Mouse (Mus musculus) CH12.LX (cell line): ENCODE results near the gene Snx13. TPM values are rescaled to one million over a fixed set of nuclear protein-coding genes. Genes with fewer than 3 reads are reported as not detected.
A peak's percentile ranks its signal among the peaks of the same experiment; 100 is the strongest.

Source experiments
- DNase-seq: peaks from one replicate; pipeline ENCODE4 v3.0.0-alpha.2; 2013; ENCODE audit errors: extremely low read depth
- H3K27ac ChIP-seq: 2 replicates; pipeline ENCODE4 v1.5.1; 2012; ENCODE audit warnings: low read depth, mild to moderate bottlenecking, control low read depth, moderate library complexity; ENCODE audit not compliant: insufficient read depth
- H3K27me3 ChIP-seq: replicated peaks from 2 replicates; pipeline ENCODE3; 2012; ENCODE audit warnings: inconsistent platforms
- H3K36me3 ChIP-seq, 2 experiments: replicated peaks in 1 of 2; 2 replicates each; pipeline versions ENCODE3 to v1.6.1; 2012; ENCODE audit warnings: inconsistent platforms in 1 of 2, low read length in 1 of 2, mild to moderate bottlenecking in 1 of 2, mixed read lengths in 1 of 2, moderate library complexity in 1 of 2; ENCODE audit not compliant: control insufficient read depth in 1 of 2, insufficient read depth in 1 of 2
- H3K4me1 ChIP-seq, 2 experiments: 2 replicates each; pipeline ENCODE4 v1.6.1; 2012; ENCODE audit warnings: inconsistent platforms in 1 of 2, moderate library complexity in 1 of 2; ENCODE audit not compliant: insufficient read depth in 2 of 2, control insufficient read depth in 1 of 2
- H3K4me2 ChIP-seq: 2 replicates; pipeline ENCODE4 v1.6.1; 2012; ENCODE audit warnings: low read depth, mild to moderate bottlenecking, control low read depth; ENCODE audit not compliant: poor library complexity, insufficient read depth, severe bottlenecking
- H3K4me3 ChIP-seq, 3 experiments: fragments of 150-350 bp in 1 of 3; sonication (generic) in 1 of 3; replicated peaks in 1 of 3; 2 replicates each; pipeline versions ENCODE3 to v1.5.1; 2011 to 2012; ENCODE audit warnings: low read depth in 2 of 3, low read length in 2 of 3, mild to moderate bottlenecking in 2 of 3, moderate library complexity in 2 of 3, control low read depth in 1 of 3, improper control_type of control experiment in 1 of 3, inconsistent platforms in 1 of 3, mixed read lengths in 1 of 3; ENCODE audit not compliant: poor library complexity in 1 of 3
- H3K79me2 ChIP-seq: replicated peaks from 2 replicates; pipeline ENCODE4 v1.6.1; 2012; ENCODE audit warnings: mild to moderate bottlenecking, moderate library complexity; ENCODE audit not compliant: control insufficient read depth, poor library complexity, insufficient read depth, severe bottlenecking; ENCODE audit errors: extremely low read depth
- H3K9ac ChIP-seq: 2 replicates; pipeline ENCODE4 v1.6.1; 2012; ENCODE audit warnings: low read depth, mild to moderate bottlenecking, control low read depth, moderate library complexity; ENCODE audit not compliant: insufficient read depth
- H3K9me3 ChIP-seq: replicated peaks from 2 replicates; pipeline ENCODE3; 2012; ENCODE audit warnings: low read length, inconsistent platforms, mixed read lengths
- BHLHE40 ChIP-seq: IDR thresholded peaks from 2 replicates; pipeline ENCODE4 v1.6.1; 2011; ENCODE audit warnings: mild to moderate bottlenecking, low read depth, low read length, improper control_type of control experiment
- CHD2 ChIP-seq: IDR thresholded peaks from 2 replicates; pipeline ENCODE4 v1.6.1; 2011; ENCODE audit warnings: low read length, improper control_type of control experiment
- CTCF ChIP-seq, 2 experiments: IDR thresholded peaks in 1 of 2; conservative IDR thresholded peaks in 1 of 2; 2 replicates each; pipeline ENCODE4 v1.5.1; 2011 to 2012; ENCODE audit warnings: low read depth in 2 of 2, low read length in 2 of 2, improper control_type of control experiment in 1 of 2, inconsistent platforms in 1 of 2, mild to moderate bottlenecking in 1 of 2, moderate library complexity in 1 of 2
- ETS1 ChIP-seq: conservative IDR thresholded peaks from 2 replicates; pipeline ENCODE4 v1.6.1; 2012; ENCODE audit warnings: low read depth, mild to moderate bottlenecking, inconsistent platforms, low read length, improper control_type of control experiment, moderate library complexity
- MAFK ChIP-seq: IDR thresholded peaks from 2 replicates; pipeline ENCODE4 v1.6.1; 2011; ENCODE audit warnings: low read length, improper control_type of control experiment; ENCODE audit not compliant: insufficient replicate concordance
- POLR2A ChIP-seq: IDR thresholded peaks from 2 replicates; pipeline ENCODE4 v1.6.1; 2011; ENCODE audit warnings: low read depth, mild to moderate bottlenecking, improper control_type of control experiment, low read length
- RAD21 ChIP-seq: IDR thresholded peaks from 2 replicates; pipeline ENCODE4 v1.6.1; 2011; ENCODE audit warnings: low read depth, mild to moderate bottlenecking, low read length, improper control_type of control experiment, moderate library complexity
- RCOR1 ChIP-seq: conservative IDR thresholded peaks from 2 replicates; pipeline ENCODE4 v1.6.1; 2012; ENCODE audit warnings: low read depth, mild to moderate bottlenecking, inconsistent platforms, low read length, improper control_type of control experiment
- SIN3A ChIP-seq: IDR thresholded peaks from 2 replicates; pipeline ENCODE4 v1.6.1; 2012; ENCODE audit warnings: low read length, improper control_type of control experiment, inconsistent platforms
- SMC3 ChIP-seq: IDR thresholded peaks from 2 replicates; pipeline ENCODE4 v1.6.1; 2011; ENCODE audit warnings: low read depth, low read length, improper control_type of control experiment
- TBP ChIP-seq: conservative IDR thresholded peaks from 2 replicates; pipeline ENCODE4 v1.6.1; 2011; ENCODE audit warnings: low read depth, low read length, improper control_type of control experiment
- TCF12 ChIP-seq: IDR thresholded peaks from 2 replicates; pipeline ENCODE4 v1.6.1; 2014; ENCODE audit warnings: low read depth, mild to moderate bottlenecking, inconsistent platforms, low read length, improper control_type of control experiment
- USF1 ChIP-seq: IDR thresholded peaks from 2 replicates; pipeline ENCODE4 v1.6.1; 2014; ENCODE audit warnings: low read depth, mild to moderate bottlenecking, inconsistent platforms, low read length, improper control_type of control experiment
- USF2 ChIP-seq: conservative IDR thresholded peaks from 2 replicates; pipeline ENCODE4 v1.6.1; 2011; ENCODE audit warnings: low read depth, low read length, improper control_type of control experiment
- ZC3H11A ChIP-seq: IDR thresholded peaks from 2 replicates; pipeline ENCODE4 v1.6.1; 2012; ENCODE audit warnings: low read depth, mild to moderate bottlenecking, inconsistent platforms, low read length, improper control_type of control experiment
- dilution Hi-C: fragments of 300-500 bp; cut with MboI; formaldehyde crosslinking; loops from 2 replicates; pipeline ENCODE4 v1.14.3; 2020; ENCODE audit warnings: low sequenced_read_pairs; ENCODE audit not compliant: extremely low pct_unique_long_range_greater_than_20kb, extremely low pct_ligation_motif_present
- in situ Hi-C: fragments of 300-500 bp; cut with MboI; formaldehyde crosslinking; loops from 3 replicates; pipeline ENCODE4 v1.14.3; 2019; ENCODE audit warnings: low sequenced_read_pairs, low pct_ligation_motif_present, low pct_unique_long_range_greater_than_20kb, mixed read lengths
- polyA plus RNA-seq: library from polyadenylated mRNA; unstranded; fragments of >175 nt; gene quantifications from 2 replicates; pipeline ENCODE4 v1.2.1, GENCODE M21; 2012; ENCODE audit warnings: low read depth; ENCODE audit not compliant: insufficient read length
- total RNA-seq, 2 experiments: library from RNA; depleted of rRNA; stranded (reverse); fragments of 300-350 nt in 1 of 2; fragments of >200 nt in 1 of 2; gene quantifications; 2 replicates each; pipeline ENCODE4 v1.2.3; 2012 to 2014

The Snx13 gene
- total and polyA plus RNA-seq, 3 experiments: 7.0 to 12.2 (median 11.4) TPM

DNA sequence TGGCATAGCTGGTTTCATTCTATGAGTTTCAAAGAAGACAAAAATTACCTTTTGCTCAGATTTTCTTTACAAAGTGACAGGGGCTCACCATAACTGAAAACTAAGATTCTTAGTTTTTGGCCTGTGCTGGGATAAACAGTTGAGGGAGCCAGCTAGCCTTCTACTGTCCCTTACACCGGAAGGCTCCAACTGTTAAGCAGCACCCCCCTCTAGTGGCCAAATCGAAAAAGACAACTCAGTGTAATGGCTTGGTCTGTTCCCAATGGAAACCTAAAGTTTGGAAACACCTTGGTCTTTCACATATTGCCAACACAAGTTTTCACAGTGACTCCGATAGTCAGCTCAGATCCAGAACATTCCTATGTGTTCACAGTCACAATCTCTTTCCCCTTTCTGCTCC is 135.7 kb downstream of the Snx13 start (continued):
- TF ChIP-seq USF1: no peak

DNA sequence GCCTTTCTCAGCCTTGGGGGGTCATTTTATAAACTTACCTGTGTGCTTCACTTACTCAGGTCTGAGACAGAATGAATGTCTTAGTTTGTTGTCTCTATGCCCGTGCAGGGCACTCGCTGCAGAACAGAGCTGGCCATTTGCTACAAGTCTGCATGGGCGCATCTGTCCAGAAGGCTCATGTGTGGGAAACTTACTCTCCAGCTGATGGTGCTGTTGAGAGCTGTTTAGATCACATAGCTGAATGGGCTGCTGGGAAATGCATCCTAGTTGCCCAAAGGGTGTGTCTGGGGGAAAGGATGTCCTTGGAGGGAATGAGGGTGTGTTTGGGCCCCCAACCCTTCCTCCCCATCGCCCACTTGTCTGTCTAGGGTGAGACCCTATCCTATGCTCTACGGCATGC is 137.3 kb downstream of the Snx13 start:
- Histone ChIP-seq H3K9me3 (no peaks in the 10 kb centered on the region), H3K79me2 (no peaks in the 10 kb centered on the region), H3K27me3 (no peaks in the 10 kb centered on the region), H3K4me3 (no peak overlapping the region)
- dilution Hi-C loops: no loop called here
- TF ChIP-seq RCOR1 (no peak), SMC3 (peak; percentile 18; the same call in 1 of the 2 replicates), CHD2 (no peak), CTCF (conservative IDR thresholded peaks at IDR 0.05 in 1 of 2, IDR thresholded peaks at IDR 0.05 in 1 of 2; ENCODE audit: low read depth in 2 of 2, low read length in 2 of 2) (peak in 1 of 2 experiments; percentile 39; a peak in 2 of 4 replicates)
- TF ChIP-seq, all 38 proteins: peak for 2
- DNase-seq: no peak
- Histone ChIP-seq H3K36me3 (no peaks in the 10 kb centered on the region), H3K27ac (no peak overlapping the region), H3K4me1 (no peaks in the 10 kb centered on the region), H3K9ac (no peak overlapping the region), H3K4me2 (no peak overlapping the region)
- in situ Hi-C loops: loop anchor here (10.0 to 25.0 kb wide), 3 partner anchors 247 to 747 kb away; no protein-coding TSS in a partner anchor

DNA sequence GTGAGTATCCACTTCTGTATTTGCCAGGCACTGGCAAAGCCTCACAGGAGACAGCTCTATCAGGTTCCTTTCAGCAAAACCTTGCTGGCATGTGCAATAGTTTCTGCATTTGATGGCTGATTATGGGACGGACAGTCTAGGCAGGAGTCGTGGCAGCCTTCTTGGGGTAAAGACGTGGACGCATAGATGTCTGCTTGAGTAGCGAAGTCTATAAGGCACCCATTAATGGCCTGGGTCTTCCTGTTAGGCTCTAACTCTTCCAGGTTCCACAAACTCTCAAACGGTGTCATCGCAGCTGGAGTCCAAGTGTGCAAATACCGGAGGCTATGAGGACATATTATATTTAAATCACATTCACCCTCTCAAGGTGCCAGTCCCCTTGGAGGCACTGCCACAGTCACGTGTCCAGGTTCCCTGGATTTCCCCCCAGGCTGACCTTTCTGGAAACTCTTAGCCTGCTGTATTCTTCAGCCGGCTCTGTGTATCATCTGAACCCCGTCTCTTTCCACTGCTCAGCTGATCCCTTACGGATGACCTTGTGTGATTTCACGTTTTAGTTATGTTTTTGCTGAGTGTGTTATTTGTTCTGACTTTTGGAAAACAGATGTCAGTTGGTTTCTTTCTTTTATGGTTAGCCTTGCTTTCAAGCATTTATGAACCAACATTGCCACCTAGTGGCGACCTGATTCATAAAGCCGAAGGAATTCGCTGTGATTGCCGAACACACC is 144.9 kb downstream of the Snx13 start:
- Histone ChIP-seq H3K36me3 (no peaks in the 10 kb centered on the region), H3K4me2 (peak overlapping the region; percentile 98), H3K27me3 (no peaks in the 10 kb centered on the region), H3K4me3 (no peak overlapping the region), H3K9ac (no peak overlapping the region), H3K4me1 (peaks cover 0 to 10% of the 10 kb centered on the region in 2 experiments; a peak in 2 of 4 replicates), H3K27ac (no peak overlapping the region), H3K79me2 (no peaks in the 10 kb centered on the region), H3K9me3 (no peaks in the 10 kb centered on the region)
- in situ Hi-C loops (loop anchor here (25.0 kb wide), 2 partner anchors 255 to 755 kb away; no protein-coding TSS in a partner anchor), dilution Hi-C loops (no loop called here)
- peak; percentile 80 for DNase-seq
- TF ChIP-seq TBP: no peak
- TF ChIP-seq MAFK: peak; percentile 89
- peak; percentile 68 for TF ChIP-seq BHLHE40
- peak; percentile 58 for TF ChIP-seq SMC3
- TF ChIP-seq TCF12: no peak
- TF ChIP-seq USF2: peak; percentile 41; the same call in 1 of the 2 replicates
- peak; percentile 93 for TF ChIP-seq RAD21
- peak; percentile 37; the same call in 1 of the 2 replicates for TF ChIP-seq SIN3A
- TF ChIP-seq ZC3H11A: peak; percentile 21; the same call in 1 of the 2 replicates
- TF ChIP-seq CTCF (conservative IDR thresholded peaks at IDR 0.05 in 1 of 2, IDR thresholded peaks at IDR 0.05 in 1 of 2; ENCODE audit: low read depth in 2 of 2, low read length in 2 of 2): peak; percentile 46 to 84
- TF ChIP-seq USF1: peak; percentile 39
- no peak for TF ChIP-seq POLR2A
- TF ChIP-seq ETS1: peak; percentile 18; the same call in 1 of the 2 replicates
